Mouse (Mus musculus): ENCODE data around the gene Obscn. TPM values are rescaled to one million over a fixed set of nuclear protein-coding genes. Genes with fewer than 3 reads are reported as not detected.
"Not testable (repeated sequence)": the region's sequence is repeated elsewhere in the genome, so short reads cannot be mapped to it uniquely, and the experiment has no call there.

Obscn gene
- total RNA-seq, 2 experiments from 2014 or later: 753 to 782 TPM

DNA sequence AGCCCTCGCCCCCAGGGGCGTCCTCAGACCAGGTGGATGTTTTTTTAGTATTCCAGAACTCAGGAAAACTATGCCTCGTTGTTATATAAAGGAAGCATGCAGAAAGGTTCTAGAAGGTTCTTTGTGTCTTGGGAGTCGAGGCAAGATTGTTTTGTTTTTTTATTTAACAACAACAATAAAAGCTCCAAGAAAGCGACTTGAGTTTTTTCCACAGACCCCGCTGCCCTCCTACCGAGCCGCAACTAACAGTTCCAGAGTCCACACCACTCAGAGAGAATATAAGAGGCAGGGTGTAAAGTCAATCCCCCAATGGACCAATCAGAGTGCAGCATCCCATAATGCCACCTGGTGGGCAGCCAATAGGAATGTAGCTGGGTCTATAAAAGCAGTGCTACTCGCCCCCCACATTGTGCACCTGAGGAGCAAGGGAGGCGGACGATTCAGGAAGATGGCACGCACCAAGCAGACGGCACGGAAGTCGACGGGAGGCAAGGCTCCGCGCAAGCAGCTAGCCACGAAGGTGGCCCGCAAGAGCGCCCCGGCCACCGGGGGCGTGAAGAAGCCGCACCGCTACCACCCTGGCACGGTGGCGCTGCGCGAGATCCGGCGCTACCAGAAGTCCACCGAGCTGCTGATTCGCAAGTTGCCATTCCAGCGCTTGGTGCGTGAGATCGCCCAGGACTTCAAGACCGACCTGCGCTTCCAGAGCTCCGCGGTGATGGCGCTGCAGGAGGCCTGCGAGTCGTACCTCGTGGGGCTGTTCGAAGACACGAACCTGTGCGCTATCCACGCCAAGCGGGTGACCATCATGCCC is 174.6 kb downstream of the Obscn start:
- DNase-seq: no peak

DNA sequence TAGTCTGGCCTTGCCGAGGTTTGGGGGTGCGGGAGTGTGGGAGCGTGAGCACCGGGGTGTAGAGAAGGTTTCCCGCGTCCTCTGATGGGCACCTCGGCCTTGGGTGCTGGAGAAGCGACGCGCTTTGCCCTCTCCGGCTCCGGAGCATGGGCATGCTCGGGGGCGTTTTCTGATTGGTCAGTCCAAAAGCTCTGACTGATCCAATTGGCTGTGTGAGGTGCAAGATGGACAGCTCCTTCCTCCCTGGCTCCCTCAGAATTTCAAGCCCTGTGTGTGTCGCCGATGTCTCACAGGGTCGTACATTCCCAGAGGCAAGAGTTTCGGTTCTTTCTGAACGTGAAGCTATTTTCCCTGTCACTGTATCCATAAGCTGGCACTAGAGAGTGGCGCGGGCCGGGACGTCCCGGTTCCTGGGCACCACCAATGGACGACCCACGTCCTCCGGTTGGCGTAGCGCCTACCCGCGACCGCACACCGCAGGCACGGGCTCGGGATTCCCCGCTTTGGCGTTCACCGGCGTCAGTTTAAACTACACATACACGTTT is 176.2 kb downstream of the Obscn start:
- DNase-seq: peak; percentile 84 to 88

DNA sequence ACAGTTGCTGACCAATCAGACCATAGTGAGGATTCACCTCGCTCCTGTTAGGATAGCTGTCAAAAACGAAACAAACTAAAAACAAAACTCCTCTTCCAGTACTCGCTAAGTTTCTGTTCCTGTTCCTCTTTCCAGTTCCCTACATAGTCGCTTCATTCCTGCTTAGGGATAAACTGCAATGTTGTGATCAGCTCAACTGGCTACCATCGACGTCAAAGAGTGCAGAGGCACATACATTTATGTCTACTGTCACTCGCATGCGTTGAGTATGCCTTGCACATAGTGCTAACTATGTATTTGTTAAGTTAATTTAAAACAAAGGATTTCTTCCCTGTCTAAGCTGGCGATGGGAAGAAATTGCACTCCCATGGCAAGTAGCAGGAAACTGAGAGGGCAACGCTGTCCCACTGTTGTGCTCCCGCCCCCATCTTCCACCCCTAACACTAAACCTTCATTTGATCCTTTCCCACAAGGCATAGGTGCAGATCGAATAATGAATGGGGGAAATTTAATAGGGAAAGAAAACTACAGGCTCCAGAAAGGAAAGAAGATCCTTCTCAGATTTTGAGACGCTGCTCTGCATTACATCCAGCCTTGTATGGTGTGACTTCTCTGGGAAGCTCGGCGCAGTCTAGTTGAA is 176.9 kb downstream of the Obscn start:
- DNase-seq: no peak

DNA sequence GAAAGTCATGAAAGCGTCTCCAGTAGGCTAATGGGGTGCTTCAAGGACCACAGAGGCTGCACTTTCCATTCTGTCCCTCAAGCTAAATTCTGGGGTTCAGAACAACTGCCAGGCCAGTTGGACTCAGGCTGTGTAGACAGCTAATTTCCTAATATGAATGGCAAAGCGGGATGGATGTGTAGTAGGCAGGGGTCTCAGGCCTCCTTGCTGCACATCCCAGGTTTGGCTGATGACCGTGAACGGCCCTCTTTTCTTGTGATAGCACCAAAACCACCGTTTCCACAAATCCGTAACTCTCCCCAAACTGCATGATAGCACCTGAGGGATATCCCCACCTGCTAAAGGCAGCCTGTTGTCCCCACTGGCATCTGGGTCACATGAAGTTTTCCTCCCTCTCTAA is 177.7 kb downstream of the Obscn start:
- DNase-seq: no peak

- no peak for DNase-seq
Observed at GRCm38 (mm10) chr11:58957226-58957914, 178.8 kb downstream of the Obscn start.

DNA sequence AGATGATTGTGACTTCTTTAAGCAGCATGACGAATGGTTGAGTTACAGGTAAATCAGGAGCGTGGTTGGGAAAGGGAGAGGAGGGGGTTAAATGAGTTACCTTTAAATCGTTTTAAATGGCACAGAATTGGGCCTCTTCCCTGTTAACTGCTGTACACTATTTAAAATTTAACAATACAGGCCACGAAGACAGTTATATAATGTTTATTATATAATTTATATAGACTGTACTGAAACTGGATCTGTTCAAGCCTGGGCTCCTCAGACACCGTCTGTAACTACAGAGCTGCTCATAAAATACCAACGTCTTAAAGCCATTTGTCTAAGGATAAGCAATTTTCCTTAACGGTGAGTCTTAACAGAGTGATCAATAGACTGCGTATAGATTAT is 180.3 kb downstream of the Obscn start:
- no peak for DNase-seq

- DNase-seq: no peak
Observed at GRCm38 (mm10) chr11:58955143-58955867, 180.9 kb downstream of the Obscn start.

GRCm38 (mm10) chr11:58954420-58955142 is 181.6 kb downstream of the Obscn start, which contains the start of the genes Hist3h2a and Trim17:
TSS of gene Hist3h2a (plus strand) at chr11:58954685.
TSS of gene Trim17 (plus strand) at chr11:58954685.
- peak; percentile 92 to 96 for DNase-seq

DNA sequence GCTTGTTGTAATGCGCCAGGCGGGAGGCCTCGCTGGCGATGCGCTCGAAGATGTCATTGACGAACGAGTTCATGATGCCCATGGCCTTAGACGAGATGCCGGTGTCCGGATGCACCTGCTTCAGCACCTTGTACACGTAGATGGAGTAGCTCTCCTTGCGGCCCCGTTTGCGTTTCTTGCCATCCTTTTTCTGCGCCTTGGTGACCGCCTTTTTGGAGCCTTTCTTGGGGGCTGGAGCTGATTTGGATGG is 182.1 kb downstream of the Obscn start:
- DNase-seq: not testable (repeated sequence)

- no peak for DNase-seq
Observed at GRCm38 (mm10) chr11:58953351-58954169, 182.6 kb downstream of the Obscn start.

DNA sequence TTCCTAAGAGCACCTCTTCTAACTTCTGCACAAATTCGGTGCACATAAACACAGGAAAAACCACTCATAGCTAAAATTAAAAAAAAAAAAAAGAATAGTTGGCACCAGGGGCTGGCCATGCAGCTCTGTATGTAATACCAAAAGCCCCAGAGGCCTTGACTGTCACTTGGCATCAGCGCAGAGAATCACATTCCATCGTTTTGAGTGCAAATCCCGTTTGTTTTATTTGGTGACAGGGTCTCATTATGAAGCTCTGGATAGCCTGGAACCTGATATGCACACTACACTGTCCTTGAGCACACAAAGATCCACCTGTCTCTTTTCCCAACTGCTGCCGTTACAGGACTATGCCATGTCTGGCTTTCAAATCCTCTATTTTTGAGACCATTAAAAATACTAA is 185.0 kb downstream of the Obscn start:
- no peak for DNase-seq

DNA sequence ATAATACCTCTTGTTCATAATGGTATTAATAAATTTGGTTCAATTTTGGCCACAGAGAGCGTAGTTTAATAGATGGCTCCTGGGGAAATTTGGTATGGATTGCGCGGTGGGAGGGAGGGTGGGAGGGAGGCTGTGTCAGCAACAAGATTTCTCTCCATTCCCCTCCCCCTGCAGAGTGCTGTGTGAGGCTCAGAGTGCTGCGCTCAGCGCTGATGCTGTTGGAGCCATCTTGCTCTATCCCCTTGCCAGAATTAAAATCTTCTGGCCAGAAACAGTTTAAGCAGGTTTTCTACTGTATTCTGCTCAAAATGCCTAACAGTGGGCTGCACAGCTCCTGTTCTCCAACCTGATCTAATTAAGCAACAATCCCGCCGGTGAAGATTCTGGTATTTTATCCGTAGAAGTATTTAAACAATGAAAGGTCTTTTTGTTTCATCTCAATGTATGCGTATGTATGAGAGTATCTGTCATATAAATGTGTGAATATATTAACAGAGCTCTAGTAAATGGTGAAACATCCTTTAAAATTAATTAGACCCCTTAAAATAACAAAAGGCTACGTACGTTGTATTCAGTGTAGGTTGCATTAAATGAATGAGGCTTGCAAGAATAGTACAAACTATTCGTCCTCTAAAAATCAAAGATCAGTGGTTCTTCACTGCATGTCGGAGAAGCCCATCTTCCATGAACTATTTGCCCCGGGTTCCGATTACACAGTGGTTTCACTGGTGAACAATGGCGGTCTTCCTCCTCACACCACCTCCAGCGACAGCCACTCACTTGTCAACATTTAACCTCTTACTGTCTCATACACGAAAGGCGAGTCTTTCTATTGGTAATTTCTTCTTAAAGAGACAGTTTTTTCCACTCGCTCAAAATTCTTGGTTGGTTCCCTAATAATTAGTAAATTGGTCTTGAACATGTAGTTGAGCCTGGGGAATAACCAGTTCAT is 186.4 kb downstream of the Obscn start:
- DNase-seq: no peak

DNA sequence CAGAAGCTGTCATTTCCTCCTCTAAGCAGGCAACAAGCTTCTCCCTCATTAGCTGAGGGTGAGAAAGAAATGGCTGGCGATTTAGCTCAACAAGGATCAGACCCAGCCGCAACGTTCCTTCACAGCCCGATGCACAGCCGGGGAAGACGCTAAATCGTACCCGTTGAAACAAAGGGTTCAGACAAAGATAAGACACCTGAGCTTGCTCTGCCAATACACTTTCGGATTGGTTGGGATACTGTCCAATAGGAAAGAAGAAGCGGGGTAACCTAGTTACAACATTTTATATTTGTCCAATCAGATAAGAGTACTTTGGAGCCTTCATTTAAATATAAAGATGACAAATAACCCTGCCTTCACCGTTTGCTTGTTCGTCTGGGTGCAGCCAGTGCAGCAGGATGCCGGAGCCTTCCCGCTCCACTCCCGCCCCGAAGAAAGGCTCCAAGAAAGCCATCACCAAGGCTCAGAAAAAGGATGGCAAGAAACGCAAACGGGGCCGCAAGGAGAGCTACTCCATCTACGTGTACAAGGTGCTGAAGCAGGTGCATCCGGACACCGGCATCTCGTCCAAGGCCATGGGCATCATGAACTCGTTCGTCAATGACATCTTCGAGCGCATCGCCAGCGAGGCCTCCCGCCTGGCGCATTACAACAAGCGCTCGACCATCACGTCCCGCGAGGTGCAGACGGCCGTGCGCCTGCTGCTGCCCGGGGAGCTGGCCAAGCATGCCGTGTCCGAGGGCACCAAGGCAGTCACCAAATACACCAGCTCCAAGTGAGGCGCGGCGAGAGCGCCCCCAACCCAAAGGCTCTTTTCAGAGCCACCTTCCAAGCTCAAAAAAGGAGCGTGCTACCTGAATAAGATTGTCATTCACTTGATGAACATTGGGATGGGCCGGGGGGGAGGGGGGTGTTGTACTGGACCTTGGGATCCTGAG is 187.4 kb downstream of the Obscn start, which contains the start of gene Hist3h2ba:
Gene Hist3h2ba (plus strand): TSS at position 379 of the 938 bp plus-strand sequence.
- DNase-seq: peak; percentile 66 to 72

GRCm38 (mm10) chr11:58947798-58948528 is 188.2 kb downstream of the Obscn start:
- DNase-seq: no peak

GRCm38 (mm10) chr11:58947306-58947705 is 188.9 kb downstream of the Obscn start:
- no peak for DNase-seq

Measured in heart, adult 18-20 months (tissue).